Mouse (Mus musculus) heart, postnatal 0 days (tissue): Measurements from ENCODE around the gene Abcb5. TPM values are rescaled to one million over a fixed set of nuclear protein-coding genes. Genes with fewer than 3 reads are reported as not detected.
A peak's percentile ranks its signal among the peaks of the same experiment; 100 is the strongest.

ENCODE experiments used
- ATAC-seq: fragments of 200-750 bp; cut with Nextera tagmentation; 2 replicates; pipeline ENCODE4 v1.8.0; 2017; ENCODE audit warnings: low read depth, moderate number of reproducible peaks, moderate library complexity; ENCODE audit not compliant: insufficient read depth
- DNase-seq: peaks from one replicate; pipeline ENCODE4 v3.0.0-alpha.2; 2016; ENCODE audit warnings: low spot score
- H3K27ac ChIP-seq: fragments of 300-500 bp; sonication (generic); 2 replicates; pipeline ENCODE4 v1.5.1; 2014; ENCODE audit warnings: low read depth, mild to moderate bottlenecking
- H3K27me3 ChIP-seq: fragments of 300-500 bp; sonication (generic); 2 replicates; pipeline ENCODE4 v1.6.1; 2014; ENCODE audit warnings: low read length, mixed read lengths; ENCODE audit not compliant: control insufficient read depth, insufficient read depth
- H3K36me3 ChIP-seq: fragments of 300-500 bp; sonication (generic); replicated peaks from 2 replicates; pipeline ENCODE4 v1.6.1; 2014; ENCODE audit warnings: low read length, mixed read lengths; ENCODE audit not compliant: control insufficient read depth, insufficient read depth
- H3K4me1 ChIP-seq: fragments of 300-500 bp; sonication (generic); 2 replicates; pipeline ENCODE4 v1.6.1; 2014; ENCODE audit warnings: antibody characterized with exemption; ENCODE audit not compliant: control insufficient read depth, insufficient read depth
- H3K4me2 ChIP-seq: fragments of 300-500 bp; sonication (generic); 2 replicates; pipeline ENCODE4 v1.6.1; 2014; ENCODE audit warnings: low read depth, mild to moderate bottlenecking, low read length, moderate library complexity
- H3K4me3 ChIP-seq: fragments of 300-500 bp; sonication (generic); 2 replicates; pipeline ENCODE4 v1.5.1; 2014; ENCODE audit warnings: low read depth, low read length
- H3K9ac ChIP-seq: fragments of 300-500 bp; sonication (generic); replicated peaks from 2 replicates; pipeline ENCODE4 v1.6.1; 2014; ENCODE audit warnings: low read depth, low read length, mixed read lengths
- H3K9me3 ChIP-seq: fragments of 300-500 bp; sonication (generic); replicated peaks from 2 replicates; pipeline ENCODE4 v1.6.1; 2016; ENCODE audit warnings: low read length; ENCODE audit not compliant: control insufficient read depth
- CTCF ChIP-seq: IDR thresholded peaks from 2 replicates; pipeline ENCODE4 v1.5.1; 2016; ENCODE audit warnings: antibody characterized with exemption, control low read depth, low read depth
- EP300 ChIP-seq: IDR thresholded peaks from 2 replicates; pipeline ENCODE4 v1.6.1; 2016; ENCODE audit warnings: antibody characterized with exemption, low read depth
- WGBS: fragments of 180-500 bp; shearing (Covaris S2); extraction: QIAGEN DNeasy Blood & Tissue Kit; methylation state at CpG from one replicate; pipeline ENCODE4 v1.1.7; 2014; 5-methylcytosine and 5-hydroxymethylcytosine counted together
- polyA plus RNA-seq: library from polyadenylated mRNA; unstranded; fragments of >200 nt; fragmentation: Nextera tagmentation; extraction: Ambion mirVana; gene quantifications from 2 replicates; pipeline ENCODE4 v1.2.1, GENCODE M21; 2015
- total RNA-seq: library from RNA; depleted of rRNA; stranded (reverse); fragments of >200 nt; gene quantifications from 2 replicates; pipeline ENCODE4 v1.2.3, GENCODE M21; 2014; ENCODE audit warnings: low replicate concordance

Abcb5 gene
- total and polyA plus RNA-seq, 2 experiments from 2014 or later = not detected

GRCm38 (mm10) chr12:118882790-118883189 lies 83.4 kb downstream of the Abcb5 start:
- no peaks in the 10 kb centered on the region for H3K4me1 ChIP-seq
- no peak for ATAC-seq
- TF ChIP-seq CTCF = no peak
- no peak for TF ChIP-seq EP300
- H3K9me3 ChIP-seq = no peaks in the 10 kb centered on the region
- H3K4me2 ChIP-seq = no peak overlapping the region
- no peaks in the 10 kb centered on the region for H3K27me3 ChIP-seq
- H3K4me3 ChIP-seq = no peak overlapping the region
- no peak overlapping the region for H3K27ac ChIP-seq
- H3K36me3 ChIP-seq = no peaks in the 10 kb centered on the region
- no peak overlapping the region for H3K9ac ChIP-seq
- DNase-seq = no peak

DNA sequence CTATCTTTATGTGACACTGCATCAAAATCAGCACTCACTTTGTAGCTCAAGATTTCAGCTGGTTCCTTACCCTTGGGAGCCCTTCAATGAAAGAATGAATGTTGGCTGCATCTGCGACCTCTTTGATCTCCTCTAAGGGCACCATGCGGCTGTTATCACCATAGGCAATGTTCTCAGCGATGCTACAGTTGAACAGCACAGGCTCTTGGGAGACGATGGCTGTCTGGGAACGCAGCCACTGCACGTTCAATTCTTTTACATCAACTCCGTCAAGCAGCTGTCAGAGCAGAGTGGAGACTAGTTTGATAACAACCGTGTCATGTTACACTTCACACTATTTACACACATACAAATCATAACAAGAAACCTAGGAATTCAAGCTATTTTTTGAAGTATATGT lies 93.5 kb downstream of the Abcb5 start:
- no peak overlapping the region for H3K4me2 ChIP-seq
- H3K27me3 ChIP-seq = no peaks in the 10 kb centered on the region
- no peak overlapping the region for H3K27ac ChIP-seq
- no peak for ATAC-seq
- 23% methylated on average over 8 of the region's 8 CpGs for WGBS
- H3K36me3 ChIP-seq = no peaks in the 10 kb centered on the region
- no peak overlapping the region for H3K9ac ChIP-seq
- TF ChIP-seq EP300 (no peak), CTCF (no peak)
- no peaks in the 10 kb centered on the region for H3K4me1 ChIP-seq
- H3K4me3 ChIP-seq = no peak overlapping the region
- no peak for DNase-seq
- no peaks in the 10 kb centered on the region for H3K9me3 ChIP-seq

DNA sequence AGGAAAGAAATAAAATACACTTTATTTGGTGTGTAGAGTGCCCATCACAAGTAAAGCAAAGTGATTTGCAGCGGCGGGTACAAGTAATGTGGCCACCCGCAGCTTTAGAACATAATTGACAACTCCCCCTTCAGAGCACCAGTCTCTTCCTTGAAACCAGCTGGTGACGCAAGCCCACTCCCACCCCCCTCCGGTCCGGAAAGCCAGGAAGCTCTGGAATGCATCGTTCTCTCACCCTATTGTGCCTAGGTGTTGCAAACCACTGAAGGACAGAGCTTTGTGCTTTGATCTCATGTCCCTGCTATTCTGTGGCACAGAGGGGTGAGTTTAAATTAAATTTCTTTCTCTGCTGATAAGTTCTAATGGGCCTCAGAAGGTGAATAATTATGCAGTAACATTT lies 110.1 kb downstream of the Abcb5 start:
- ATAC-seq = no peak

GRCm38 (mm10) chr12:118854831-118855453 lies 111.3 kb downstream of the Abcb5 start:
- Histone ChIP-seq H3K4me1 (peaks cover 6% of the 10 kb centered on the region; the same call in 1 of the 2 replicates), H3K9ac (no peak overlapping the region), H3K36me3 (no peaks in the 10 kb centered on the region), H3K27me3 (peaks cover 81% of the 10 kb centered on the region), H3K27ac (no peak overlapping the region), H3K9me3 (no peaks in the 10 kb centered on the region), H3K4me2 (peak overlapping the region; percentile 66), H3K4me3 (peak overlapping the region; percentile 51)
- 2% methylated on average over 34 of the region's 34 CpGs for WGBS
- peak; percentile 75 for DNase-seq
- peak; percentile 98 for ATAC-seq
- TF ChIP-seq CTCF (peak; percentile 87), EP300 (no peak)

More for the DNA sequence above, 110.1 kb downstream of the Abcb5 start:
- TF ChIP-seq EP300 = no peak
- no peak for TF ChIP-seq CTCF
- Histone ChIP-seq H3K9me3 (no peaks in the 10 kb centered on the region), H3K27me3 (peaks cover 69% of the 10 kb centered on the region), H3K9ac (no peak overlapping the region), H3K4me2 (no peak overlapping the region), H3K4me1 (peaks cover 6% of the 10 kb centered on the region; the same call in 1 of the 2 replicates), H3K36me3 (no peaks in the 10 kb centered on the region), H3K27ac (no peak overlapping the region), H3K4me3 (no peak overlapping the region)
- DNase-seq = no peak
- 2% methylated on average over 7 of the region's 7 CpGs for WGBS

GRCm38 (mm10) chr12:118854401-118854800 lies 111.8 kb downstream of the Abcb5 start:
- peak overlapping the region; percentile 66 for H3K4me2 ChIP-seq
- no peak overlapping the region for H3K27ac ChIP-seq
- H3K9me3 ChIP-seq = no peaks in the 10 kb centered on the region
- H3K27me3 ChIP-seq = peaks cover 85% of the 10 kb centered on the region
- ATAC-seq = no peak
- 3% methylated on average over 10 of the region's 10 CpGs for WGBS
- TF ChIP-seq EP300 (no peak), CTCF (no peak)
- peaks cover 6% of the 10 kb centered on the region; the same call in 1 of the 2 replicates for H3K4me1 ChIP-seq
- H3K36me3 ChIP-seq = no peaks in the 10 kb centered on the region
- no peak overlapping the region for H3K9ac ChIP-seq
- DNase-seq = no peak
- peak overlapping the region; percentile 51 for H3K4me3 ChIP-seq

DNA sequence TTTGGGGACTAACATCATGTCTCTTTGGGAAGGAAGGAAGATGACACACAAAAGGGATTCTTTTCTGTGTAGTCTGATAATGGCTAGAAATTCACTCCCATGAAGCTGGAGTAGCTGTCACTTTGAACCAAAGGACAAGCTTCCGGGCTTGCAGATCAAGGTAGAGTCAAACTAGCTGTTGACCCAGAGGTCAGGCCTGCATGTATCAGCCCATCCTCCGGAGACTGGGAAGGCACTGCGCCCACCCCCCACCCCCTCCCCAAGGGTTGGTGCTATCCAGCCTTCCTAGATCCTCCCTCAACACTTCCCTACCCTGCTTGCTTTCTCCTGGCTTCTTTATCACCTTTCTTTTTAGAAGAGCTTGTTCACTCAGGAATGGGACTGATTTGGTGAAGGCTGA lies 112.9 kb downstream of the Abcb5 start:
- no peak for TF ChIP-seq CTCF
- Histone ChIP-seq H3K36me3 (no peaks in the 10 kb centered on the region), H3K4me3 (no peak overlapping the region), H3K4me1 (peaks cover 6% of the 10 kb centered on the region; the same call in 1 of the 2 replicates), H3K9me3 (no peaks in the 10 kb centered on the region), H3K9ac (no peak overlapping the region), H3K4me2 (no peak overlapping the region), H3K27ac (no peak overlapping the region), H3K27me3 (peaks cover 91% of the 10 kb centered on the region)
- 3% methylated on average over 3 of the region's 3 CpGs for WGBS
- ATAC-seq = no peak
- no peak for DNase-seq
